Mouse (Mus musculus): ENCODE results near the gene Chd3. TPM values are rescaled to one million over a fixed set of nuclear protein-coding genes. Genes with fewer than 3 reads are reported as not detected.

The Chd3 gene
- polyA plus RNA-seq, 1 experiment from 2014 or later: 26.5 TPM

GRCm38 (mm10) chr11:69306039-69306438 is 63.2 kb downstream of the Chd3 start:
- Histone ChIP-seq H3K27ac (no peak overlapping the region), H3K27me3 (ENCODE audit: insufficient read depth, poor library complexity, severe bottlenecking) (no peaks in the 10 kb centered on the region), H3K4me1 (peaks cover 2% of the 10 kb centered on the region; the same call in 1 of the 2 replicates), H3K9me3 (no peaks in the 10 kb centered on the region), H3K36me3 (peaks cover 96% of the 10 kb centered on the region), H3K4me3 (no peak overlapping the region)
- 95% methylated on average over 2 of the region's 2 CpGs for WGBS
- no peak for DNase-seq (ENCODE audit: low spot score)

GRCm38 (mm10) chr11:69305291-69305690 is 63.9 kb downstream of the Chd3 start:
- H3K27me3 ChIP-seq (ENCODE audit: insufficient read depth, poor library complexity, severe bottlenecking): no peaks in the 10 kb centered on the region
- H3K36me3 ChIP-seq: peaks cover 94% of the 10 kb centered on the region
- H3K4me3 ChIP-seq: no peak overlapping the region
- no peaks in the 10 kb centered on the region for H3K9me3 ChIP-seq
- WGBS: 92% methylated on average over 9 of the region's 9 CpGs
- no peak overlapping the region for H3K27ac ChIP-seq
- H3K4me1 ChIP-seq: no peaks in the 10 kb centered on the region
- no peak for DNase-seq (ENCODE audit: low spot score)

GRCm38 (mm10) chr11:69302817-69303216 is 66.4 kb downstream of the Chd3 start:
- H3K4me1 ChIP-seq: no peaks in the 10 kb centered on the region
- no peaks in the 10 kb centered on the region for H3K9me3 ChIP-seq
- H3K36me3 ChIP-seq: peaks cover 86% of the 10 kb centered on the region
- no peak overlapping the region for H3K4me3 ChIP-seq
- no peak overlapping the region for H3K27ac ChIP-seq
- DNase-seq (ENCODE audit: low spot score): no peak
- 84% methylated on average over 7 of the region's 7 CpGs for WGBS
- H3K27me3 ChIP-seq (ENCODE audit: insufficient read depth, poor library complexity, severe bottlenecking): no peaks in the 10 kb centered on the region

GRCm38 (mm10) chr11:69298231-69298630 is 71.0 kb downstream of the Chd3 start:
- Histone ChIP-seq H3K4me3 (no peak overlapping the region), H3K27ac (no peak overlapping the region), H3K36me3 (peaks cover 45% of the 10 kb centered on the region), H3K27me3 (ENCODE audit: insufficient read depth, poor library complexity, severe bottlenecking) (no peaks in the 10 kb centered on the region), H3K4me1 (no peaks in the 10 kb centered on the region), H3K9me3 (no peaks in the 10 kb centered on the region)
- WGBS: 75% methylated on average over 7 of the region's 7 CpGs
- no peak for DNase-seq (ENCODE audit: low spot score)

GRCm38 (mm10) chr11:69297799-69298198 is 71.4 kb downstream of the Chd3 start:
- DNase-seq (ENCODE audit: low spot score): no peak
- Histone ChIP-seq H3K9me3 (no peaks in the 10 kb centered on the region), H3K27me3 (ENCODE audit: insufficient read depth, poor library complexity, severe bottlenecking) (no peaks in the 10 kb centered on the region), H3K4me1 (no peaks in the 10 kb centered on the region), H3K4me3 (no peak overlapping the region), H3K36me3 (peaks cover 40% of the 10 kb centered on the region), H3K27ac (no peak overlapping the region)
- 70% methylated on average over 2 of the region's 2 CpGs for WGBS

GRCm38 (mm10) chr11:69295286-69295685 is 73.9 kb downstream of the Chd3 start:
- no peaks in the 10 kb centered on the region for H3K4me1 ChIP-seq
- no peak for DNase-seq (ENCODE audit: low spot score)
- H3K36me3 ChIP-seq: peaks cover 20% of the 10 kb centered on the region
- no peaks in the 10 kb centered on the region for H3K9me3 ChIP-seq
- 88% methylated on average over 3 of the region's 3 CpGs for WGBS
- no peak overlapping the region for H3K4me3 ChIP-seq
- no peak overlapping the region for H3K27ac ChIP-seq
- no peaks in the 10 kb centered on the region for H3K27me3 ChIP-seq (ENCODE audit: insufficient read depth, poor library complexity, severe bottlenecking)

Other genes with a start within 250 kb of the Chd3 start
- 0.60 and 0.63 TPM in 2 replicates for gene Hes7, start 249.0 kb downstream of the Chd3 start, polyA plus RNA-seq (2016; fragmentation: Nextera tagmentation; extraction: Ambion mirVana)
- gene 9130213A22Rik, start 246.8 kb downstream of the Chd3 start, polyA plus RNA-seq (2016; fragmentation: Nextera tagmentation; extraction: Ambion mirVana): 0.16 and 0.17 TPM in 2 replicates
- 0.16 and 0.25 TPM in 2 replicates for gene Aloxe3, start 243.5 kb downstream of the Chd3 start, polyA plus RNA-seq (2016; fragmentation: Nextera tagmentation; extraction: Ambion mirVana)
- not detected in 2 replicates for gene Alox12b, start 212.4 kb downstream of the Chd3 start, polyA plus RNA-seq (2016; fragmentation: Nextera tagmentation; extraction: Ambion mirVana)
- gene Alox8, start 171.6 kb downstream of the Chd3 start, polyA plus RNA-seq (2016; fragmentation: Nextera tagmentation; extraction: Ambion mirVana): 1.1 and 1.2 TPM in 2 replicates
- 0.24 and 0.46 TPM in 2 replicates for gene Gucy2e, start 132.4 kb downstream of the Chd3 start, polyA plus RNA-seq (2016; fragmentation: Nextera tagmentation; extraction: Ambion mirVana)
- gene Cntrob, start 45.6 kb downstream of the Chd3 start, polyA plus RNA-seq (2016; fragmentation: Nextera tagmentation; extraction: Ambion mirVana): 20.7 and 21.4 TPM in 2 replicates
- 155 and 186 TPM in 2 replicates for gene Trappc1, start 45.4 kb downstream of the Chd3 start, polyA plus RNA-seq (2016; fragmentation: Nextera tagmentation; extraction: Ambion mirVana)
- 0.45 and 0.59 TPM in 2 replicates for gene Kcnab3, start 43.1 kb downstream of the Chd3 start, polyA plus RNA-seq (2016; fragmentation: Nextera tagmentation; extraction: Ambion mirVana)
- gene Rnf227, start 28.9 kb downstream of the Chd3 start, polyA plus RNA-seq (2016; fragmentation: Nextera tagmentation; extraction: Ambion mirVana): 6.4 and 9.8 TPM in 2 replicates
- 158 and 165 TPM in 2 replicates for gene Naa38, start 26.1 kb upstream of the Chd3 start, polyA plus RNA-seq (2016; fragmentation: Nextera tagmentation; extraction: Ambion mirVana)
- gene Cyb5d1, start 26.2 kb upstream of the Chd3 start, polyA plus RNA-seq (2016; fragmentation: Nextera tagmentation; extraction: Ambion mirVana): 27.4 and 31.8 TPM in 2 replicates
- gene Tmem88, start 28.8 kb upstream of the Chd3 start, polyA plus RNA-seq (2016; fragmentation: Nextera tagmentation; extraction: Ambion mirVana): 38.9 and 52.5 TPM in 2 replicates
- 20.9 and 26.9 TPM in 2 replicates for gene Kdm6b, start 44.3 kb upstream of the Chd3 start, polyA plus RNA-seq (2016; fragmentation: Nextera tagmentation; extraction: Ambion mirVana)
- 0.18 and 0.95 TPM in 2 replicates for gene Dnah2, start 179.7 kb upstream of the Chd3 start, polyA plus RNA-seq (2016; fragmentation: Nextera tagmentation; extraction: Ambion mirVana)
- 61.0 and 89.9 TPM in 2 replicates for gene Efnb3, start 190.8 kb upstream of the Chd3 start, polyA plus RNA-seq (2016; fragmentation: Nextera tagmentation; extraction: Ambion mirVana)
- 27.2 and 32.4 TPM in 2 replicates for gene Wrap53, start 210.8 kb upstream of the Chd3 start, polyA plus RNA-seq (2016; fragmentation: Nextera tagmentation; extraction: Ambion mirVana)
- gene Trp53, start 211.0 kb upstream of the Chd3 start, polyA plus RNA-seq (2016; fragmentation: Nextera tagmentation; extraction: Ambion mirVana): 104 and 161 TPM in 2 replicates
- 15.6 and 24.1 TPM in 2 replicates for gene Atp1b2, start 236.5 kb upstream of the Chd3 start, polyA plus RNA-seq (2016; fragmentation: Nextera tagmentation; extraction: Ambion mirVana)
- 0.25 and 7.5 TPM in 2 replicates for gene Shbg, start 248.5 kb upstream of the Chd3 start, polyA plus RNA-seq (2016; fragmentation: Nextera tagmentation; extraction: Ambion mirVana)